In genomic region chr15:24513926-24514325, GRCm38 (mm10) we compare ENCODE assay signal across 24 mouse cellular contexts.
"Had no signal": no experiment of that assay in that cellular context is flagged by ENCODE, and none has a peak within 500 bp of the region (broad histone marks: within the 10 kb centered on the region; RNA-seq: fewer than 3 reads in every experiment).

No protein-coding gene starts in this region.

- H3K4me1 ChIP-seq: embryonic facial prominence, embryonic 10.5 days; embryonic facial prominence, embryonic 12.5 days; embryonic facial prominence, embryonic 13.5 days; embryonic facial prominence, embryonic 15.5 days; forebrain, embryonic 10.5 days; forebrain, embryonic 12.5 days; forebrain, embryonic 13.5 days; forebrain, embryonic 15.5 days had no signal

- H3K27me3 ChIP-seq: embryonic facial prominence, embryonic 12.5 days; embryonic facial prominence, embryonic 13.5 days; embryonic facial prominence, embryonic 15.5 days; forebrain, embryonic 12.5 days; forebrain, embryonic 13.5 days; forebrain, embryonic 15.5 days had no signal

- DNase-seq: cerebellum, adult 9-10 months; cerebellum, adult 9-11 months; cerebellum, postnatal 10 days; cerebellum, postnatal 14 days; cerebellum, postnatal 25 days; cerebellum, postnatal 36 days; embryo, embryonic 11 days; forebrain, postnatal 0 days; gastrocnemius, adult 2 months; gastrocnemius, postnatal 10 days; gastrocnemius, postnatal 14 days; gastrocnemius, postnatal 25 days; gastrocnemius, postnatal 36 days; heart, adult 18-20 months; heart, adult 2 months had no signal

- H3K9me3 ChIP-seq: embryonic facial prominence, embryonic 10.5 days; embryonic facial prominence, embryonic 12.5 days; embryonic facial prominence, embryonic 13.5 days; embryonic facial prominence, embryonic 15.5 days; forebrain, embryonic 10.5 days; forebrain, embryonic 12.5 days; forebrain, embryonic 13.5 days; forebrain, embryonic 15.5 days had no signal

- H3K36me3 ChIP-seq: embryonic facial prominence, embryonic 10.5 days; embryonic facial prominence, embryonic 12.5 days; embryonic facial prominence, embryonic 13.5 days; embryonic facial prominence, embryonic 15.5 days; forebrain, embryonic 10.5 days; forebrain, embryonic 12.5 days; forebrain, embryonic 15.5 days had no signal

- H3K27ac ChIP-seq: embryonic facial prominence, embryonic 10.5 days; embryonic facial prominence, embryonic 12.5 days; embryonic facial prominence, embryonic 13.5 days; embryonic facial prominence, embryonic 15.5 days; forebrain, embryonic 10.5 days; forebrain, embryonic 12.5 days; forebrain, embryonic 13.5 days; forebrain, embryonic 15.5 days; gastrocnemius, adult 2 months; heart, adult 2 months had no signal

- H3K4me3 ChIP-seq: embryonic facial prominence, embryonic 10.5 days; embryonic facial prominence, embryonic 12.5 days; embryonic facial prominence, embryonic 13.5 days; embryonic facial prominence, embryonic 15.5 days; erythroblast, embryonic 14.5 days; forebrain, embryonic 10.5 days; forebrain, embryonic 12.5 days; forebrain, embryonic 13.5 days; forebrain, embryonic 15.5 days; gastrocnemius, adult 2 months; heart, adult 2 months had no signal

- H3K9ac ChIP-seq: embryonic facial prominence, embryonic 12.5 days; embryonic facial prominence, embryonic 13.5 days; embryonic facial prominence, embryonic 15.5 days; forebrain, embryonic 12.5 days; forebrain, embryonic 13.5 days; forebrain, embryonic 15.5 days; forebrain, postnatal 0 days had no signal
